Mouse (Mus musculus): Measurements from ENCODE around the gene Prr12.

GRCm38 (mm10) chr7:45043307-45043706, 9.4 kb downstream of the Prr12 start:
- TF ChIP-seq CTCF (IDR thresholded peaks at IDR 0.05; ENCODE audit: insufficient read depth, low read depth, low read length) (no peak), POLR2A (IDR thresholded peaks at IDR 0.05; ENCODE audit: insufficient read depth, low read depth, low read length) (no peak)
